25 mouse cellular contexts compared by ENCODE assay signal in the genomic region with DNA sequence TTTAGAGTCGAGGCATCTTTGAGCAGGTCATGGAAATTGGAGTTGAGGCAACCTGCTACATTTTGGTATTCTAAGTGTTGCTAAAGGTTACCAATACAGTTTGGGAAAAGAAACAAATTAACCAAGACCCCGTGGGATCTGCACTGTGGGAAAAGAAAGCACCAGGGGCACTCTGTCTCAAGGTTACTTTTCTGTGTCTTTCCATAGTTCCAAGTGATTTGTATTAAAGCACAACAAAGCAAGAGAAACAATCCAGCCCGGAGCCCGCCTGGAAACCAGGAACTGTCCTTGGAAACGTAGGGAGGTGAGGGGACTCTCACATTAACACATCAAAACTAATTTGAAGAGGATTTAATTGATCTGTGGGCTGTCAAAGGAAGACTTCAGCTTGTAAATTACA. TPM values are rescaled to one million over a fixed set of nuclear protein-coding genes. Genes with fewer than 3 reads are reported as not detected.
DNase-seq lines count a peak whose midpoint lies in the region; ATAC-seq lines count a peak whose summit lies in the region.
"Had no signal": no experiment of that assay in that cellular context is flagged by ENCODE, and none has a peak within 500 bp of the region (broad histone marks: within the 10 kb centered on the region; RNA-seq: fewer than 3 reads in every experiment).

No protein-coding gene starts in this region.

- H3K9me3 ChIP-seq in forebrain, embryonic 11.5 days (ENCODE audit: control insufficient read depth, low read length): no peaks in the 10 kb centered on the region
- no peaks in the 10 kb centered on the region for H3K9me3 ChIP-seq in forebrain, embryonic 12.5 days
- H3K9me3 ChIP-seq in neural tube, embryonic 15.5 days (replicated peaks): no peaks in the 10 kb centered on the region
- H3K9me3 ChIP-seq: heart, embryonic 12.5 days; hindbrain, embryonic 12.5 days; limb, embryonic 15.5 days; neural tube, embryonic 13.5 days had no signal

- no peaks in the 10 kb centered on the region for H3K36me3 ChIP-seq in forebrain, embryonic 11.5 days (ENCODE audit: control insufficient read depth, insufficient read depth, low read length)
- no peaks in the 10 kb centered on the region for H3K36me3 ChIP-seq in forebrain, embryonic 12.5 days (replicated peaks)
- no peaks in the 10 kb centered on the region for H3K36me3 ChIP-seq in neural tube, embryonic 15.5 days
- H3K36me3 ChIP-seq: heart, embryonic 12.5 days; hindbrain, embryonic 12.5 days; limb, embryonic 15.5 days; neural tube, embryonic 13.5 days had no signal

- no peak overlapping the region for H3K9ac ChIP-seq in forebrain, embryonic 11.5 days (ENCODE audit: low read length)
- H3K9ac ChIP-seq in forebrain, embryonic 12.5 days: no peak overlapping the region
- H3K9ac ChIP-seq in neural tube, embryonic 15.5 days (replicated peaks): no peak overlapping the region
- H3K9ac ChIP-seq: heart, embryonic 12.5 days; hindbrain, embryonic 12.5 days; limb, embryonic 15.5 days; liver, embryonic 14.5 days; lung, embryonic 14.5 days; neural tube, embryonic 13.5 days had no signal

- 2% methylated on average over 5 of the region's 5 CpGs for WGBS in forebrain, embryonic 11.5 days
- 2% methylated on average over 5 of the region's 5 CpGs for WGBS in forebrain, embryonic 12.5 days
- 2% methylated on average over 5 of the region's 5 CpGs for WGBS in neural tube, embryonic 15.5 days

- H3K4me2 ChIP-seq in forebrain, embryonic 11.5 days (ENCODE audit: low read depth, low read length, severe bottlenecking): no peak overlapping the region
- no peak overlapping the region for H3K4me2 ChIP-seq in forebrain, embryonic 12.5 days
- no peak overlapping the region for H3K4me2 ChIP-seq in neural tube, embryonic 15.5 days
- H3K4me2 ChIP-seq: heart, embryonic 12.5 days; hindbrain, embryonic 12.5 days; limb, embryonic 15.5 days; lung, embryonic 14.5 days; neural tube, embryonic 13.5 days had no signal

- intact Hi-C loops in left cerebral cortex, postnatal 4 days (cut with DNase I): no loop called here

- no peak overlapping the region for H3K27ac ChIP-seq in forebrain, embryonic 11.5 days (ENCODE audit: low read depth, low read length)
- no peak overlapping the region for H3K27ac ChIP-seq in forebrain, embryonic 12.5 days
- no peak overlapping the region for H3K27ac ChIP-seq in neural tube, embryonic 15.5 days (replicated peaks)
- H3K27ac ChIP-seq: hindbrain, embryonic 12.5 days; kidney, postnatal 0 days; left cerebral cortex, adult 2 months; limb, embryonic 15.5 days; liver, embryonic 14.5 days; neural tube, embryonic 13.5 days; stomach, postnatal 0 days had no signal

- no peak overlapping the region for H3K4me3 ChIP-seq in forebrain, embryonic 11.5 days (ENCODE audit: low read depth, low read length)
- no peak overlapping the region for H3K4me3 ChIP-seq in forebrain, embryonic 12.5 days (replicated peaks)
- H3K4me3 ChIP-seq in neural tube, embryonic 15.5 days (replicated peaks): no peak overlapping the region
- H3K4me3 ChIP-seq: heart, embryonic 12.5 days; hindbrain, embryonic 12.5 days; left cerebral cortex, adult 2 months; limb, embryonic 15.5 days; neural tube, embryonic 13.5 days had no signal

- no peak for DNase-seq in forebrain, embryonic 11.5 days (ENCODE audit: low spot score)
- DNase-seq in neural tube, embryonic 10.5 days (ENCODE audit: extremely low spot score, low spot score): peak; percentile 14
- DNase-seq in R1 (ENCODE audit: low read depth, low spot score): peak; percentile 69
- DNase-seq in left cerebral cortex, postnatal 4 days: no peak
- no peak for DNase-seq in gastrocnemius, adult 8-10 months (ENCODE audit: low spot score in 2 of 2)
- DNase-seq: adrenal gland, postnatal 14 days; cerebellum, adult 8-10 months; cerebellum, postnatal 36 days; gastrocnemius, postnatal 14 days; heart, adult 11 months; heart, postnatal 10 days; kidney, adult 2 months; lung, embryonic 14.5 days had no signal

- peaks cover 2% of the 10 kb centered on the region; the same call in 1 of the 2 replicates for H3K4me1 ChIP-seq in forebrain, embryonic 11.5 days (replicated peaks; ENCODE audit: control insufficient read depth, insufficient read depth, low read length)
- peaks cover 17% of the 10 kb centered on the region for H3K4me1 ChIP-seq in forebrain, embryonic 12.5 days
- no peaks in the 10 kb centered on the region for H3K4me1 ChIP-seq in neural tube, embryonic 15.5 days
- H3K4me1 ChIP-seq: heart, embryonic 12.5 days; limb, embryonic 15.5 days had no signal

- H3K27me3 ChIP-seq in forebrain, embryonic 11.5 days (ENCODE audit: control insufficient read depth, insufficient read depth, low read length): no peaks in the 10 kb centered on the region
- no peaks in the 10 kb centered on the region for H3K27me3 ChIP-seq in forebrain, embryonic 12.5 days
- H3K27me3 ChIP-seq in neural tube, embryonic 15.5 days (replicated peaks): no peaks in the 10 kb centered on the region
- H3K27me3 ChIP-seq: heart, embryonic 12.5 days; hindbrain, embryonic 12.5 days; limb, embryonic 15.5 days; neural tube, embryonic 13.5 days had no signal

- peak; percentile 52 for ATAC-seq in forebrain, embryonic 11.5 days (replicated peaks; ENCODE audit: low FRiP score)
- ATAC-seq in forebrain, embryonic 12.5 days (ENCODE audit: low FRiP score): no peak
- ATAC-seq in neural tube, embryonic 15.5 days (ENCODE audit: low FRiP score): no peak
- ATAC-seq: forebrain, embryonic 14.5 days; inflammation-experienced regulatory T-cells, adult 6 months had no signal

RNA-seq across cellular contexts. Expression of gene Ndufs4, which starts 18.8 kb away (rescaled TPM):
- polyA plus RNA-seq in forebrain, embryonic 11.5 days (2014; fragmentation: Nextera tagmentation; extraction: Ambion mirVana): 271 and 299 TPM in 2 replicates
- polyA plus RNA-seq in forebrain, embryonic 12.5 days (2016; fragmentation: Nextera tagmentation; extraction: Ambion mirVana): 307 and 317 TPM in 2 replicates
- 363 and 402 TPM in 2 replicates for polyA plus RNA-seq in neural tube, embryonic 15.5 days (2015; fragmentation: Nextera tagmentation; extraction: Ambion mirVana)
- 100 to 1,000 TPM; 169 to 170 TPM for total RNA-seq in left cerebral cortex, postnatal 4 days (2021)
- 100 to 1,000 TPM; 310 to 345 (median 336) TPM for total RNA-seq in gastrocnemius, adult 8-10 months (2022)

RNA-seq across cellular contexts. Expression of gene Fst, which starts 51.9 kb away (rescaled TPM):
- 27.7 and 33.7 TPM in 2 replicates for polyA plus RNA-seq in forebrain, embryonic 11.5 days (2014; fragmentation: Nextera tagmentation; extraction: Ambion mirVana)
- 23.3 and 25.9 TPM in 2 replicates for polyA plus RNA-seq in forebrain, embryonic 12.5 days (2016; fragmentation: Nextera tagmentation; extraction: Ambion mirVana)
- polyA plus RNA-seq in neural tube, embryonic 15.5 days (2015; fragmentation: Nextera tagmentation; extraction: Ambion mirVana): 6.4 and 20.7 TPM in 2 replicates
- total RNA-seq in left cerebral cortex, postnatal 4 days (2021): 1 to 10 TPM; 7.1 to 7.6 TPM
- 1 to 10 TPM; 2.3 to 3.5 (median 2.5) TPM for total RNA-seq in gastrocnemius, adult 8-10 months (2022)

Comparison
In these comparisons a context has a peak if more than half of its experiments do, and no peak if none do; other contexts are left out.
1. DNase-seq: peak in neural tube, embryonic 10.5 days (single experiment) and R1 (single experiment); none in forebrain, embryonic 11.5 days (single experiment), left cerebral cortex, postnatal 4 days (single experiment) and gastrocnemius, adult 8-10 months (0 of 2).